Mouse (Mus musculus) urinary bladder, postnatal 14 days (tissue): Measurements from ENCODE around the gene Cyp2b23.
"Not testable (repeated sequence)": the region's sequence is repeated elsewhere in the genome, so short reads cannot be mapped to it uniquely, and the experiment has no call there.

Experiments used
- DNase-seq: peaks from one replicate; pipeline ENCODE4 v3.0.0; 2021; ENCODE audit warnings: low spot score

Cyp2b23 gene

GRCm38 (mm10) chr7:26686337-26686736 lies at the start of gene Cyp2b23:
Gene Cyp2b23 (minus strand): TSS chr7:26686437.
- no peak for DNase-seq

GRCm38 (mm10) chr7:26711061-26711460 lies 24.8 kb upstream of the Cyp2b23 start:
- no peak for DNase-seq

GRCm38 (mm10) chr7:26707061-26707460 lies 20.8 kb upstream of the Cyp2b23 start:
- no peak for DNase-seq

- DNase-seq, result not testable (repeated sequence)
These were observed 20.0 kb upstream of the Cyp2b23 start for GRCm38 (mm10) chr7:26706191-26706590.

GRCm38 (mm10) chr7:26700151-26700550 lies 13.9 kb upstream of the Cyp2b23 start:
- no peak for DNase-seq

GRCm38 (mm10) chr7:26685713-26686112 lies 524 bp downstream of the Cyp2b23 start:
- DNase-seq, result no peak

- DNase-seq, result not testable (repeated sequence)
These were observed 18.8 kb downstream of the Cyp2b23 start for GRCm38 (mm10) chr7:26667466-26667865.

- no peak for DNase-seq
These were observed 20.2 kb downstream of the Cyp2b23 start for GRCm38 (mm10) chr7:26666011-26666410.

- not testable (repeated sequence) for DNase-seq
These were observed 67.9 kb downstream of the Cyp2b23 start, which contains the start of gene Vmn1r185 for GRCm38 (mm10) chr7:26618364-26618763. Gene Vmn1r185 (minus strand): TSS chr7:26618464.
